Mouse (Mus musculus) frontal cortex, postnatal 10 days (tissue): ENCODE measurements around the gene Plpp4.
A peak's percentile ranks its signal among the peaks of the same experiment; 100 is the strongest.

ENCODE experiments used
- DNase-seq, 2 experiments: peaks; one replicate each; pipeline ENCODE4 v3.0.0; 2022; ENCODE audit warnings: low spot score in 2 of 2, mixed read lengths in 1 of 2

Plpp4 gene

DNA sequence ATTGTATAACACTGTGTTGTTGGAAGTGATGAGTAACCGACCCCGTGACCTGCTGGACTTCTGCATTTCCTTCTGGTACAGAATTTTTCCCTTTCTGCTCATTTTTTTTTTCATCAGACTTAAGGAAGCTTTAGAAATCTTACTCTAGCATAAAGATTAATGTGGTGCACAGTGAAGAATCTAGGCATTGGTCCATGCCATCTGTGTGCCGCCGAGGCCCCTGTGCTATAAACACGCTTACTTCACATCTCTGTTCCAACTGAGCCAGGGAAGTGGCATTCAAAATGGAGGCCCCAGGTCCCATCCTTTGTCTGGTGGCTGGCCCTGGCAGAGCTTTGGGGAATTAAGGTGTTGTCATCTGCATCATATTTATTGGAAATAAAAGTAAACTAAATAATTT lies 44.8 kb downstream of the Plpp4 start:
- no peak for DNase-seq

DNA sequence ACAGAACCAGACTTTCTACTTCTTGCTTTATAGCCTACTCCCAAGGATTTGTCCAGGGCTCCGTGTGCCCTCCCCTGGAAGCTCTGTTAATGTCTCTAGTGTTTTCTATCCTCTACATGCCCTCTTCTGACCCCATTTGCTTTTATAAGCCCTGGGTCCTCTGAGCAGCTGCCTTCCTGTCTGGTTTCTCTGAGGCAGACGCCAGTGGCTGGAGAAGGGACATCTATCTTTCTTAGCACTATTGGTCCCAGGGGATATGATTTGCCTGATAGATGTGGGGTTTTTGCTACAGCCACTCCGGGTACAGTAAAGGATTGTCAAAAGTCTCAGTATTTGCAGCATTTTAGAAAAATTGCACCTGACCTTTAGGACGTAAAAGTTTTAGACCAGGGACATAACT lies 46.5 kb downstream of the Plpp4 start:
- no peak for DNase-seq

DNA sequence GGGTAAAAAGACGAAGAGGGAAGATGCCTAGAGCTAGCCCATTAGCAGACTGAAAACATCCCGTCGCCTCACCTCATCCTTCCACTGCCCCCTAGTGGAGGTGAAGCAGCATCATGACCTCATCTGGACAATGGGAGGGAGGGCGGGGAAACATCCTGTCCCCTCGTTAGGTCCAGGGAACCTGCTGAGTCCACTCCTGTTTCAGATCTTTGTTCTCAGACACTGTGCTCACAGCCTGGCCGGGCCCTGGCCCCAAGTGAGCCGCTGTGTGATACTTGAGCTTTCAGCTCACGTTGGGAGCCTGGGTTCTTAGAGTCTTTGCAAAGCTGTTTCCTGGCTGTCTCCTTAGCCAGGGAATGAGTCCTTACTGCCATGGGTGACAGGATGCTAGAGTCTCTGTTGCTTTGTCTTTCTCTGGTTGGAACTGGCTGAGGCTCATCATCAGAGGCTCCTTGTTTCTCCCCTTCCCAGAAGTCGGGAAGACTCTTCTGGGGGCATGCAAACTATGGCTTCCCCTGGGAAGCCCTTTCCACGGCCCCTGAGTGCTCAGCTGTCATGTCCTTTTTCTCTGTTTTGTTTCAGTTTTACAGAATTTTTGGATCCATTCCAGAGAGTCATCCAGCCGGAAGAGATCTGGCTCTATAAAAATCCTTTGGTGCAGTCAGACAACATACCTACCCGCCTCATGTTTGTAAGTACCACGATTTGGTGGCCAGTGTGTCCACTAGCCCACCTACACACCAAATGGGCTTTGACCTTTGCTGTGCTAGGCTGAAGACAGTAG lies 50.4 kb downstream of the Plpp4 start:
- DNase-seq, result peak in 1 of 2 experiments; percentile 16

DNA sequence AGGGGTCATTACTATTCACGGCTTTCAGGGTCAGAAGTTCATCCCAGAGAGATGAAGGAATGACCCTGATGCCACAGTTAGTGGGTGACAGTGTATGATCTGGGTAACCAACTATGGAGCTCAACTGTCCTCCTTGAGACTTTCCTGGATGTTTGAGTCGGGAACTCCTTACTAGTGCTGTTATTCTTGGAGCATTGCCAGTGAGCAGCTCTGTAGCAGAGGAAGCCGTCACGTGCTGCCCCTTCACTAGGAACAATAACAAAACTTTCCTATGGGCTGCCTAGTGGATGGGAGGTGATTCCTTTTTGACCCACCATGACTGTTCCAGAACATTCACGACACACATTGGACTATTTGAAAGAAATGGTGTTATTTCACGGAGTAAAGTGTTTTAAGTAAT lies 51.8 kb downstream of the Plpp4 start:
- DNase-seq, result no peak

DNA sequence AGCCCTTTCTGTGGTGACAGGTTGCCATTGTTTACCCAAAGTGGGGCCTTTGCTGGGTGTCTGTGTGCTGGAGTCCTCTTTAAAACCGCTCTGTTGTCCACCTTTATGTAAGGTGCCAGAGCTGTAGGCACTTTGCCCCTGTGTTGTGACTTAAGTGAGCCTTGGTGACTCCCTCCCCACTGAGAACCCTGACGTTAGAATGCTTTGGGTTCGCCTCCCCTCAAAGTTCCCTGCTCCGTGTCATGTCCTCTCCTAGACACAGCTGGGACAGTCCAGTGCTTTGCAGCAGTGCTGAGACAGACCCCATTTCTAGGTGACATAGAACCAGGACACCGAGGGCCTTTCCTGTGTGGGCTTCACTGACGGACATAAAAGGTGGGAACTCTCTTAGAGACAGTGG lies 55.7 kb downstream of the Plpp4 start:
- no peak for DNase-seq

DNA sequence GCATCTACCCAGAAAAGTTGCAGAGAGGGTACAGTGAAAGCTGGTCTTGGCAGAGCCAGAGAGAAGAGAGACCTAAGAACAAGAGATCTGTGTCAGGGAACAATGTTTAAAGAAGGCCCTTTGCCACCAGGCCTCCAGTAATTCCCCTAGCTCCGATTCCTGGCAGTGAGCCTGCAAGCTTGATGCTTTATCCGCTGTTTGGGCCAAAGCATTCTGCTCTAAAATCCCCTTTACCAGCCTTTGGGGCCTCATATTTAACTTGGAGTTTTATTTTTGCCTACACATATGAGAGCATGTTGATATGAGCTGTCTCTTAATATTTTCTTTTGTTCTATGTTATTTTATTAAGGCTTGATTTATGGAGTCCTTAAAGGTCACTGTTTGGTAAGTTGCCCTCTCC lies 57.1 kb downstream of the Plpp4 start:
- no peak for DNase-seq

DNA sequence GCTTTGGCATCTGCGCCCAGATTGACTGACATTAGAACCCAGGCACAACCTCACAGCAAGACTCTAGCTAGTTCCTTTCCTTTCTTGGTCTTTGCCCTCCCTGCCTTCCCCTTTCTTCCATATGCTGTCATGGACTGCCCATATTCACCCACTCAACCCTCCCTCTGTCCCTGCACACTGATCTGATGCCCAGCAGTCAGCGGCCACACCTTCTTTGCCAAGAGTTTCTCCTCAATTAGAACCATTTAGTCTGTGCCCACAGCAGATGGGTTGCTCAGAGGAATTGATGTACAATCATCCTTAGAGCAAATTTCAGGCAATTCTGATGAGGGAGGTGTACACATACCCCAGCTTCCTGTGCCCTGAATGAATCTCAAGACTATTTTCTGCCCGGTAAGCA lies 83.3 kb downstream of the Plpp4 start:
- no peak for DNase-seq

DNA sequence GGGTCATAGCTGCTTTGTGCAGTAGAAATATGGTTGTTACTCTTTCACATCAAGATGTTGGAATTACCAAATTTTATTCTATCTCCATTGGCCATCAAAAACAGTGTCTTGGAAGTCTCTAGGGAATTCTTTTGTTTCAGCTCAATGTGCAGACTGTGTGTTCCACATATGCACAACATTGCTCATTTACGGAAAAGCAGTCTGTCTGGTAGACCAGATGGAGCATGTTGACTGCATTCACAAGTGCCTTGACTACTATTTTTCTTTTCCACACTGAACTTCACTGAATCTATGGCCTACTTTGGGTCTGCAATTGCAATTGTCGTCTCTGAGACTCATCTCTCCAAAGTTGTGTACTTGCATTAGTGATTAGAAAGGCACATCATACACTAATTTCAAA lies 98.7 kb downstream of the Plpp4 start:
- no peak for DNase-seq

DNA sequence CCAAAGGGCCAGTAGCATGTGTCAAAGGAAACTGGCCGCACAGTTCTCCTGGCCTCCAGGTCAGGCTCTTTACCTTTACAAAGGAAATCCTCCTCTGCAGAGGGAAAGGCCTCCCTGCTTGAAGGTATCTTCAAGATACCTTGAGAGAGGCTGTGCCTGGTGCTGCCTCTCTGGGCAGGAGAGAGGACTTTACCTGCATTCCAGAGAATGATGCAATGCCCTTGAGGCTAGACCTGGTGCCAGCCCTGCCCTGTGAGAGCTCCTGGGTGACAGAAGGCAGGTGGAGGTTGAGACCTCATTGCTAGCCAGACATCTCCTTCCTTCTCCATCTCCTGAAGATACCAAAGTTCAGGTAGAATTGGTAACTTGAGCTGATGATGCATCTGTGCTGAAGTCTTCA lies 118.5 kb downstream of the Plpp4 start:
- no peak for DNase-seq

DNA sequence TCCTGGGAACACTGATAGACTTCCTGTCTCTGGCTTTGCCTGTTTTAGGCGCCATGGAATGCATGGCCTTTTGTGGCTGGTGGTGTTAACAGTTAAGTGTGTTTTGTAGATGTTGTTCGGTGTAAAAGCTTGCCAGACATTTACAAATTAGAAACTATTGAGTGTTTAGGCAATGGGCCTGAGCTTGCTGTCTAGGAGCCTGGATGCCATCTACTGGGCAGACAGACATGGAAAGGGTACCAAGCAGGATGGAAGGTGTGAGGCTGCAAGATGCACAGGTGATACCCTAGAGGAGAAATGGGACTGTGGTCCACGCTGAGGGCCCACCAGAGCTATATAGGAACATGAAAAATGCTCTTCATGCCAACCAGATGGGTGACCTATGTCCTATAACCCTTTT lies 128.3 kb downstream of the Plpp4 start:
- no peak for DNase-seq

DNA sequence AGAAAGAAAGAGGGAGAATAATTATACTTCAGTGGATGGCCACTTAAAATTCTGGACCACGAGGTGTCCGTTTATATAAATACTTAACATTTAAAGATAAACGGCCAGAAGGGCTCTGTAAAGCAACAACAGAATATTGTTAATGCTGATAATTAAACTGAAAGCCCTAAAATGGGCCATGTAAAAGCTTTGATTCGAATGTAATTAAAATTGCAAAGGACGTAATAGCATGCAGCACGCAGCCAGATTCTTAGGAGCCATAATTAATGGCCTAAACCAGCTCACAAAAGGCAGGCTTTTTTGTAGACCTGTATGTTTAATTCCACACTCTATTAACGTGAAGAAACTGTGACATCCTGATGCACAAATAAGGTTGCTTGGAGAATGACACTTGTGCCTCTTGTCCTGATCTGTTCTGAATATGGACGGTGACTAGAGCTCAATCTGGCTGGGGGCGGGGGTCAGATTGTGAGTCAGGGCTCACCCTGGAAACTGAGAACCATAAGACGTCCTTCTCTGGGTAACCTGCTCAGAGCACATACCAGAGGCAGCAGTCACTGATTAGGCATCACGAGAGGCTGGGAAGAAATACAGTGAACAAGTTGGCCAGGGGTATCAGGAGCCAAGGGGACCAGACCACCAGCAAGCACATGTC lies 136.1 kb downstream of the Plpp4 start:
- DNase-seq, result no peak

DNA sequence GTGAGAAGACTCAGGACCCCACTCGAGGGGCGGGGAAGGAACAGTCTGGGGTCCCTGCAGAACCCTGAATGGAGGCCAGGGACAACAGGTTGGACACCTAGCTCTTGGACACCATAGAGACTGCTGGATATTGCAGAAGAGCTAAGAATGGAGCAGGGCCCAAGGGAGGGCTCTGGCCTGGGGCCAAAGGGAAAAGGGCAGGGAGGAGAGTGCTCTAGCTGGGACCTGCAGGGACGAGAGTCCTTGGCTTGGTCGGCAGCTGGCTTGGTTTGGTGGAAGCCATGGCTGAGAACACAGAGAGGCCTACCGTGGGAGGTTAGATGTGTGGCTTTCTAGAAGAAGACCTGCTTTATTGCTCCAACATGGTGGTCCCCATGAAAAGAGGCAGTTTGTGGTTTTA lies 139.7 kb downstream of the Plpp4 start:
- no peak for DNase-seq

DNA sequence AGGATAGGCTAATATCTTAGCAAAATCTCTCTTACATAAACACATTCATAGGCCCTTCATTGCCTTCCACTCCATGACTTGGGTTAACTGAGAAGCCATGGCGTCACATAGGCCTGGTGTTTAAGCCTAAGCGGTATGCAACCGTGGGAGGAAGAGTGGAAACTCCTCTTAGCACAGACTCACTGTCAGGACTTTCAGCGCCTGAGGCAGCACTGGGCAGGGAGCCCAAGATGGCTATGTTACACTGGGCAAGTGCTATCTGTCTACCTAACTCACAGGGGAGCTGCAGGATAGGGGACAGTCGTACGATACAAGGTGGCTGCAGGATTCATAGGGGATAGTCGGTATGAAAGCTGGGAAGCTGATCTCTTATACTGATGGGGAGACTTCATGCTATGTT lies 142.2 kb downstream of the Plpp4 start:
- DNase-seq, result no peak

DNA sequence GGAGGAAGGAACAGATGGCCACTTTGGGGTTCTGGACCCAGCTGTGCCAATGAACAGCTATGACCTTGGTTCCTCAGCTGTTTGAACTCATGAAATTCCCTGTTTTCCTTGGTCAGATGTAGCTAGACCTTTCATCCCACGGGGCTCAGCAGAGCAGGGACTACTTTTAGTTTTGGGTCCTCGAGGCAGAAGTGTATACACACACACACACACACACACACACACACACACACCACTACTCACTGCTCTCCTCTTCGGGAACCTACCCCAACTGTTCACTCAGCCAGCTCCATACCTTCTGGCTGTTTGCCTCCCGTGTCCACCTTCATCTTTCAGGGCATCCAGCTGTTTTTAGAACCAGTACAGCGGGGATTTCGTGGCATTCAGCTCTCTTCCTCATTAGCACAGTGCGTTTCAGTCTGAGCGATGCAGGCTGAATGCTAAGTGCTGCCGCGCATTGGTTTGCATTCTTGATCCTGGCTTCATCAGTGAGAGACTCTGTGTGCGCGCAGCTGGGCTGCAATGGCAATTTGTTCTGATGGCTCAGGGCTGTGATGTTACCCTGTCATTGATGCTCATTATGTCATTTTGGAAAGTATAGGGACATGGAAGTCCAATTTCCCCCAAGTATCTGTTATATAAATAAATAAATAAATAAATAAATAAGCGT lies 146.0 kb downstream of the Plpp4 start:
- peak; percentile 43 to 50 for DNase-seq

DNA sequence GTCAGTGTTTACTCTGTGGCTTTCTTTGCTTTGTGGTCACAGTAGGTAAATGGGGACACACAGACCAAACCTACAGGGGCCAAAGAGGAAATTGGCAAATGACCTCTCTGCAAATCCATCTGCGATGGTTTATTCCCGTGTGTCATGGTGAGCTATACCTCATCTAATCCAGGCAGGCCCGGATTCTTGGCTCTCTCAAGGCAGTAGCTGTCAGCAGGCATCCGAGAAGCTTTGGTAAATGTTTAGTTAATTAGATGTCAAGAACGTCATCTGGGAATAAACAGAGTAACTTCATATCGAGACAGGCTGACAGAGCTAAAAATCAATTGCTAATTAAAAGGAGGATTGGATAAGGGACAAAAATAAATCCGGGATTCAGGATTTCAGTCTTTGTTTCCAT lies 149.2 kb downstream of the Plpp4 start:
- no peak for DNase-seq

DNA sequence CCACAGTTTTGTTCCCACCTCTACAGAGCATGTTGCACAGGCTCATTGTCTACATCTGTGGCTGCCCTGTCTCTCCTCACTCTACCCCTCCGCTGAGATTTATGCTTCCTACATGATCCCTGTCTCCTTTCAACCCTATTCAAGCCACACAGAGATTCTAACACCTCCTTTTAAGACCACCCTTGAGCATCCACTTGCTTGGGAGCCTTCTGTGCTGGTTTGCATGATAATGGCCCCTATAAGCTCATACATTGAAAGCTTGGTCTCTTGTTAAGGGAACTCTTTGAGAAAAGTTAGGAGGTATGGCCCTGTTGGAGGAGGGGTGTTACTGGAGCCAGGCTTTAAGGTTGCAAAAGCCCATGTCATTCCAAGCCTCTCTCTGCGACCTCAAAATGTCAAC lies 155.9 kb downstream of the Plpp4 start:
- no peak for DNase-seq

DNA sequence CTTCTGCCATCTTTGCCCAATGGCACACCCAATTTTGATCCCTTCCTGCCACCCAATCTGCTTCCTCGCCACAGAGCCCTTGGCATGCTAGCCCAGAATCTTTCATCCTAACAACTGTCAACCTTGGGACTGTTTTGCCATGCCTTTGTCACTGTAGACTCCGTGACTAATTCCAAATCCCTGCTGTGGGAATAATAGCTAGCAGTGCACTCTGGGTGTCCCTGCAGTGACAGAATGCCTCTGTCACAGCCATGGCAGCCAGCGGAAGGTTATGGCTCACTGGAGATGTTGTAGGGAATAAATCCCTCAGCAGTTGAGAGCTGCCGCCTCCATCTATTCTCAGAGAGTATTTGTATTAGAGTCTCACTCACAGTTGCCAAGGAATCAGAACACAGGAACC lies 158.3 kb downstream of the Plpp4 start:
- no peak for DNase-seq

DNA sequence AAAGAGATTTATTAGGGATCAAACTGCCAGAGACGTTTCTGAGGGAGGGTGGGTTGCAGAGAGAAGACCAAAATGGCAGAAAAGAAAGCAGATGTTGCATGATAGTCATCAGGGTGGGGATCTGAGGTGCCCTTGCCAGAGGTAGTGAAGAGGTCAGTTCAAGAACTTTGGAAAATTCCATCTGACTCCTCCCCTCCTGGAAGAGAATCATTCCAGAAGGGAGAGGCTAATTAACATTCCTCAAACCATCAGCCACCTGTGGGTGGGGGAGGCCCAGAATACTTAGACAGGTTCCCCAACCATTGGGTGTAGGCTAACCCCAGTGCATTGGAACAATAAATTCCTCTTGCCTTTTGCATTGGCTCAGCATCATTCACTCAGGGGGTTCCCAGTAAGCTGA lies 164.3 kb downstream of the Plpp4 start:
- DNase-seq, result no peak

DNA sequence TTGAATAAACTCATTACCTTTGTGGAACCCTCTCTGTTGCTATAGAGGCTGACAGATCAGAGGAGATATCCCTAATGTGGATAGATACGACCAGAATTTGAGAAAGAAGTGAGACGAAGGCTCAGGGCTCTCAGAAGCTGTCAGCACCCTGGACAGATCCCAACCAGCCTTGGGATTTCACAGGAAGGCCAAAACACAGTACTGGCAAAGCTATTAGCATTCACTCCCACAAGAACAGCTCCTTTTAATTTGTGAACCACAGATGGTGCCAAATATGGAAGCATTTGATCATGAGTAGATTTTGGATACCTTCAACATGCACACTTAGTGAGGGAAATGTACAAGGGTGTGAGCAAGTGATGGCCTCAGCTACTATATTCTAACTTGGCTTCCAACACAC lies 168.7 kb downstream of the Plpp4 start:
- no peak for DNase-seq

DNA sequence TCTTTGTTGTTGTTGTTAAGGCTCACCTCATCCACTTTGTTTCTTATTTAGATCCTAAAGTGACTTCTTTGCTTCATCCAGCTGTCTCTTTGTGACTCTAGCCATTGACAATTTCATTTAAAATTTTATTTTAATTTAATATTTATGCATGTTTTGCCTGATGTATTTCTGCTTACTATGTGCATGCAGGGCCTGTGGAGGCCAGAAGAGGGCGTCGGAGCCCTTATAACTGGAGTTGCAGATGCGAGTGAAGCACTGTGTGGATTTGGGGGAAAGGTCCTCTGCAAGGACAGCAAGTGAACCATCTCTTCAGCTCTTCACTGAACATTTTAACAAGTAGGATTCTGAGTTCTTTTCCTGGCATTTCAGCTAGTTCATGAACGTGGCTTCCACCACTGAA lies 172.0 kb downstream of the Plpp4 start:
- DNase-seq, result no peak

DNA sequence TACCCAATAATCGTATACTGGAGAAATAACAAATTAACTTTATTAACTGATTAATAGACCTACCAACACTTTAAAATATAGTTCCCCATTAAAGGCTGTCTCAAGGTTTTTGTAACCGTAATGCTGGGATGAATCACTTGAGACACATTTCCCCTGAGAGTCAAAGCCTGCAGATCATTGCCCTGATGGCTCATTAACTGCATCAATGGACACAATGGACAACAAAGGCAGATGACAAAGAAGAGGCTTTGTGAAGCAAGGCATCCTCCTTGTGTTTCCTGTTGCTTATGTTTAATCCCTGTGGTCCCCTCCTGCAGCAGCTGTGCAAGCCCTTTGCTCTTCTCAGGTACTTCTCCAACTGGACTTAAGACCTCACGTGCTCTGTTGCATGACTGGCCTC lies 173.1 kb downstream of the Plpp4 start:
- no peak for DNase-seq
